Mouse (Mus musculus) heart, embryonic 10.5 days (tissue): ENCODE data around the gene Rps27rt. TPM values are rescaled to one million over a fixed set of nuclear protein-coding genes. Genes with fewer than 3 reads are reported as not detected.
A peak's percentile ranks its signal among the peaks of the same experiment; 100 is the strongest.
"Not testable (repeated sequence)": the region's sequence is repeated elsewhere in the genome, so short reads cannot be mapped to it uniquely, and the experiment has no call there.

Experiments
- DNase-seq: peaks from one replicate; pipeline ENCODE4 v3.0.0-alpha.2; 2017; ENCODE audit warnings: low spot score
- H3K27ac ChIP-seq: fragments of 300-500 bp; sonication (generic); 2 replicates; pipeline ENCODE4 v1.5.1; 2016; ENCODE audit warnings: mild to moderate bottlenecking
- H3K27me3 ChIP-seq: fragments of 300-500 bp; sonication (generic); 2 replicates; pipeline ENCODE4 v1.6.1; 2016; ENCODE audit warnings: mild to moderate bottlenecking; ENCODE audit not compliant: poor library complexity, insufficient read depth, severe bottlenecking
- H3K36me3 ChIP-seq: fragments of 300-500 bp; sonication (generic); 2 replicates; pipeline ENCODE4 v1.6.1; 2016; ENCODE audit warnings: mild to moderate bottlenecking, moderate library complexity
- H3K4me1 ChIP-seq: fragments of 300-500 bp; sonication (generic); 2 replicates; pipeline ENCODE4 v1.6.1; 2016; ENCODE audit warnings: mild to moderate bottlenecking
- H3K4me3 ChIP-seq: fragments of 300-500 bp; sonication (generic); 2 replicates; pipeline ENCODE4 v1.5.1; 2016; ENCODE audit warnings: mild to moderate bottlenecking, moderate library complexity
- H3K9me3 ChIP-seq: fragments of 300-500 bp; sonication (generic); 2 replicates; pipeline ENCODE4 v1.6.1; 2016; ENCODE audit warnings: mild to moderate bottlenecking, moderate library complexity
- WGBS: fragments of 180-500 bp; shearing (Covaris S2); methylation state at CpG from one replicate; pipeline ENCODE4 v1.1.7; 2016; 5-methylcytosine and 5-hydroxymethylcytosine counted together
- polyA plus RNA-seq: library from polyadenylated mRNA; unstranded; fragments of >200 nt; fragmentation: Nextera tagmentation; extraction: Ambion mirVana; gene quantifications from 2 replicates; pipeline ENCODE4 v1.2.1, GENCODE M21; 2016

Rps27rt gene
- 177 and 217 TPM in 2 replicates for polyA plus RNA-seq

DNA sequence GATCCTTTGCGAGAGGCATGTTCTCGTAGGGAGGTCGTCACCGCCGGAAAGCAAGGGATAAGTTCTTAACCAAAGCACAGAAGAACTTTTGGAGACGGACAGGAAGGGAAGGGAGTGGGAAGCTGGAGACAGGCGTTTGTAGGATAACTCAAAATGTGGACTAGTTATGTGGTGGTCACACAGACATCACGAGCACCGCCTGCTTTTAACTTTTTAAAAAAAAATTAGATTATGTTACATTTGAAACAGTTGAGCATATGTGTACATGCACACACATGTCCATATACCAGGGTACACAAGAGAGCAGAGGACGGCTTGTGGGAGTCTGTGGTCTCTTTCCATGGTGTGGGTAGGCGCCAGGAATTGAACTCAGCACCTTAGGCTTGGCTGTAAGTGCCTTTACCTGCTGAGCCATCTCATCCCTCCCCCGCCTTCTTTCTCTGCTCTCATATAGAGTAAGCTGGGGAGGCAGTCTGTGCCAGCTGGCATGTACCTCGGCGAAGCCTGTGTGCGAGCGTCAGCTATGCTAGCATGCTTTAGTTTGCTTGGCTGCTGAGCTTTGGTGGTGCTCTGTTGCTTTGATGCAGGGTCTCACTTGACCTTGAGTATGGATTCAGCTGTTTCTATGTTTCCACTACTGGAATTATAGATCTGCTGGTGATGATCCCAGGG is at the start of gene Rps27rt:
Rps27rt (minus strand) TSS at position 51 of the 672 bp plus-strand sequence.
- H3K4me3 ChIP-seq = no peak within 1 kb of the TSS
- H3K27ac ChIP-seq = no peak within 1 kb of the TSS
- H3K4me1 ChIP-seq = peaks cover 26% of the 10 kb centered on the region
- 88% methylated on average over 16 of the region's 16 CpGs for WGBS
- H3K36me3 ChIP-seq = no peaks in the 10 kb centered on the region
- peaks cover 18% of the 10 kb centered on the region for H3K27me3 ChIP-seq
- DNase-seq = no peak
- no peaks in the 10 kb centered on the region for H3K9me3 ChIP-seq

DNA sequence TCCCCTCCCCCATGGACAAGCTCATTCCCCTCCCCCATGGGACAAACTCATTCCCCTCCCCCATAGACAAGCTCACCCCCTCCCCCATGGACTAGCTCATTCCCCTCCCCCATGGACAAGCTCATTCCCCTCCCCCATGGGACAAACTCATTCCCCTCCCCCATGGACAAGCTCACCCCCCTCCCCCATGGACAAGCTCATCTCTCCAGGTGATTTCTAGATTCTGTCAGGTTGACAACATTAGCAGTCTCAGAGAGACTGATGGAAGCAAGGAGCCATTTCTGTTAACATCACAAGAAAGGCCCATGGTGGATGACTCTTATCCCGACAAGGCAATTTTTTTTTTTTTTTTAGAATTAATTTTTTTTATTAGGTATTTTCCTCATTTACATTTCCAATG is 48.5 kb upstream of the Rps27rt start:
- H3K4me1 ChIP-seq, H3K9me3 ChIP-seq, H3K27me3 ChIP-seq, H3K36me3 ChIP-seq, H3K27ac ChIP-seq, H3K4me3 ChIP-seq, DNase-seq: not testable (repeated sequence)
- WGBS = 76% methylated on average over 1 of the region's 1 CpGs

DNA sequence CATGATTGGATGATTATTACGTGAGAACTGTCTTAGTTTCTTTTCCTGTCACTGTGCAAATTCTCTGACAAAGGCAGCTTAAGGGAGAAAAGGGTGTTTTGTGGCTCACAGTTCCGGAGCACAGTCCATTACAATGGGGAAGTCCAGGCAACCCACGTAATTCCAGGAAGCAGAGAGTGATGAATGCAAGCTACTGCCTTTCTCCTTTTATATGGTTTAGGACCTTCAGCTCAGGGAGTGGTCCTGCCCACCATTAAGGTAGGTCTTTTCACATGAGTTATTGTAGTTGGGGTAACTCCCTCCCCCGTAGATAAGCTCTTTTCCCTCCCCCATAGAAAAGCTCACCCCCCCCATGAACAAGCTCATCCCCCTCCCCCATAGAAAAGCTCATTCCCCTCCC is 48.0 kb upstream of the Rps27rt start:
- DNase-seq = no peak
- Histone ChIP-seq H3K9me3 (no peaks in the 10 kb centered on the region), H3K27me3 (no peaks in the 10 kb centered on the region), H3K4me3 (no peak overlapping the region), H3K27ac (no peak overlapping the region), H3K36me3 (no peaks in the 10 kb centered on the region), H3K4me1 (peaks cover 9% of the 10 kb centered on the region)
- WGBS = 79% methylated on average over 4 of the region's 4 CpGs

DNA sequence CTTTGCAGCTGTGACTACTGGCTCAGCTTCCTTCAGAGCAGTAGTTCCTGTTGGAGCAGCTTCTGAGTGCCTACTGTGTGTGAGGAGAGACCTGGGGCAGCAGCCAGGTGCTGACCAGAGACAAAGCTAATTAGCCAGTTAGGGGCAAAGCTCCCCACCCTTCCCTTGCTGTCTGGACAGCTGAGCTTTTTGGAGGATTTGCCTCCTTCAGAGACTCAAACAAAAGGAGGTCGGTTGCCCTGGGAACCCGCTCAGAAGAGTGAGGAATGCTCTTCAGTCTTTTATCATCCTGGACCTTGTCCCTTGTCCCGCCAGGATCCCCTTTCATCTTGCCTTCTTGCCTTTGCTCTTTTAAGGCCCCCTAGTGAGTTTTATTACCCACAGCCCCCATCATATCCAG is 46.8 kb upstream of the Rps27rt start:
- no peak for DNase-seq
- Histone ChIP-seq H3K4me1 (peaks cover 16% of the 10 kb centered on the region), H3K36me3 (no peaks in the 10 kb centered on the region), H3K27ac (no peak overlapping the region), H3K27me3 (no peaks in the 10 kb centered on the region), H3K9me3 (no peaks in the 10 kb centered on the region), H3K4me3 (no peak overlapping the region)
- 12% methylated on average over 3 of the region's 3 CpGs for WGBS

DNA sequence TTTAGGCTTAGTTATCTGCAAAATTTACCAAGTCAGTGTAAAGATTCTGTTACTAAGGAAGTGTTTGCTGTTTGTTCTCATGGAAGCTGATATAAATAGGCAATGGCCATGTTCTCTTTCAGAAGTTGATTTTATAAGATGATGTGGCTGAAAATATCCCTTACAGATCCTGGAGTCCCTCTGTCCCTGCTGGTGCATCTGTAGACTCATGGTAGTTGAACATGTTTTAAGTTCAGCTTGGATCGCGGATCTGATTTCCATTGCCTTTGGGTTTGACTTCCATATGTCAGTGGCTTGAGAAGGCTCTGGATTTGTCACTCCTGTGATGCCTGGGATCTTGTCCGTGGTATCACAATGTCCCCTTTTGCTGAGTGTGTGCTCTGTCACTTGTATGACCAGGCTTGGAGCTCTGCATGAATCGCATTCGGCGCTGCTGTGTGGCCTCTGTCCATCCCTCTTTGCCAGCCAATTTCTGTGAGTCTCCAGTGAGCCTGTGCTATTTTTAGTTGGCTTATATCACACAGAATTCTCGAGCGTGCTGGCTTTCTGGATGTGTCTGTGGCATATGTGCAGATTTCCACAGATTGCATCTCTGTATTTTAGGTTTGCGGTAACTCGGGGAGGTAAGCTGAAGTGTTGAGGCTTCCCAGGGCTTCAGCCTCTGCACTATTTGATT is 41.3 kb upstream of the Rps27rt start:
- Histone ChIP-seq H3K9me3 (no peaks in the 10 kb centered on the region), H3K4me1 (peaks cover 30% of the 10 kb centered on the region), H3K36me3 (no peaks in the 10 kb centered on the region)

DNA sequence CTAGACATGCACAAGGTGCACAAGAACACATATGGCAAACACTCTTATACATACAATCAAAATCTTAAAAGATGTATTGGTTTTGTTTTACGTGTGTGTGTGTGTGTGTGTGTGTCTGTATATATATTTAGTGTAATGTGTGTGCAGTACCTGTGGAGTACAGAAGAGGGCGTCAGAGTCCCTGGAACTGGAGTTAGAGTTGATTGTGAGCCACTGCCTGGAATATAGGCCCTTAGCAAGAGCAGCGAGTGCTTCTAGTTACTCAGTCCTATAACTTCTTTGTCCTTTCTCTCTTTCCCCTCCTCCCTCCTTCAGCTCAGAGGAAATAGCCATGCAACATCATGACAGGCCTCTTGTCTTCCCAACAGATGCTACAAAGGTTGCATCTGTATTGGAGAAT is 40.6 kb upstream of the Rps27rt start:
- no peak overlapping the region for H3K4me3 ChIP-seq
- H3K27me3 ChIP-seq = no peaks in the 10 kb centered on the region
- WGBS = 76% methylated on average over 3 of the region's 3 CpGs
- no peak for DNase-seq
- peaks cover 30% of the 10 kb centered on the region for H3K4me1 ChIP-seq
- H3K27ac ChIP-seq = no peak overlapping the region
- H3K9me3 ChIP-seq = no peaks in the 10 kb centered on the region
- H3K36me3 ChIP-seq = no peaks in the 10 kb centered on the region

More for the DNA sequence above, 41.3 kb upstream of the Rps27rt start:
- Histone ChIP-seq H3K27ac (peak overlapping the region; percentile 56), H3K27me3 (no peaks in the 10 kb centered on the region), H3K4me3 (no peak overlapping the region)
- DNase-seq = no peak
- WGBS = 67% methylated on average over 10 of the region's 10 CpGs

DNA sequence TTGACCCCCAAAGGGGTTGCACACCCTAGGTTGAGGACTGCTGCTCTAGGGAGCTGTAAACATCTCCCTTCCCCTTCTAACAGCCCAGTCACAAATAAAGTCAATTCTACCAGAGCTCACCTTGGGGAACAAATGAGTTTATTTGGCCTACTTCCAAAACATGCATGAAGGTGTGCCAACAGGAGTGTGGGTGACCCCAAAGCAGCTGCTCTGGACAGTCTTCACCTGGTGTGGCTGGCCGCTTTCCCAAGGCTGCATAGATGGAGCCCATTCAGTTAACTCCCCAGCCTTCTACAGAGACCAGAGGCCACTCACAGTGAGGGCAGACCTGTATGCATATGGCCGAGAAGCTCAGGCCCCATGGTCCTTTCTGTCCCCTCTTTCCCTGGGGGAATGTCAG is 38.9 kb upstream of the Rps27rt start:
- no peaks in the 10 kb centered on the region for H3K36me3 ChIP-seq
- no peak overlapping the region for H3K27ac ChIP-seq
- 92% methylated on average over 2 of the region's 2 CpGs for WGBS
- H3K4me1 ChIP-seq = peaks cover 30% of the 10 kb centered on the region
- no peak for DNase-seq
- no peaks in the 10 kb centered on the region for H3K27me3 ChIP-seq
- H3K4me3 ChIP-seq = no peak overlapping the region
- no peaks in the 10 kb centered on the region for H3K9me3 ChIP-seq

DNA sequence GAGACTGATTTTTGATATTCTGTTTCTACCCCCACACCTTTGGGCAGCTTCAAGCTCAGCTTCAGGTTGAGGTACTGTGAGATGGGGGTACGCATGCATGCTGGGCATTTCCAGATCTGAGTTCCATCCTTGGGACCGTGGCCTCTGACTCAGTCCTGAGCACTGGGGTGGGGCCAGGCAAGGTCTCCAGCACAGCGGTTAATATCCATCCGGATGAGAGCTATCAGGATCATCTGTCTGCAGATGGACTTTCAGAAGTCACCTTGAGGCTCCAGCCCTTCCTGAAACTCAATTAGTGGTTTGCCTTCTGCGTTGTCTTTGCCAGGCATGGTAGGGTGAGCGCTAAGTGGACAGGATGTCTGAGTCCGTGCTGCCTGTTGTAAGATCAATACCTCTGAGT is 37.6 kb upstream of the Rps27rt start:
- WGBS = 88% methylated on average over 7 of the region's 7 CpGs
- no peaks in the 10 kb centered on the region for H3K36me3 ChIP-seq
- no peak overlapping the region for H3K27ac ChIP-seq
- DNase-seq = no peak
- H3K9me3 ChIP-seq = no peaks in the 10 kb centered on the region; the same call in 1 of the 2 replicates
- H3K27me3 ChIP-seq = no peaks in the 10 kb centered on the region
- H3K4me3 ChIP-seq = no peak overlapping the region
- peaks cover 30% of the 10 kb centered on the region for H3K4me1 ChIP-seq

DNA sequence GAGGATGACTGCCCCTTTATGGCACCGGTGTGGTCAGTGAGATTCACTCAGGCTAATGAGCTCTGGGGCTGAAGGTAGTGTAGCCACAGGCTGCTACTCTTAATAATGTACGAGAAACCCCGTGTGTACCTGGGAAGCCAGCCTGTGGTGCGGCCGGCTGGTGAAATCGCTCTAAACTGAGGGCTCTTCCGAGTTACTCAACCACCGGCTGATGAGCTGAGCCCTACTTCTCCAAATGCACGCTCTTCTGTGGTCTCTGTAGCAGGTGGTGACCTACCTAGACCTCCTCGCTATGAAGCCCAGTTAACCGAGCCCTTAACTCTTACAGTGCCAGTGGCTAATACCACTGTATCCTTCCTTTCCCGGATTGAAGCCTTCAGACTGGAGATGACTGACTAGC is 29.8 kb upstream of the Rps27rt start:
- 54% methylated on average over 12 of the region's 12 CpGs for WGBS
- Histone ChIP-seq H3K27me3 (no peaks in the 10 kb centered on the region), H3K4me1 (peaks cover 21% of the 10 kb centered on the region), H3K36me3 (no peaks in the 10 kb centered on the region), H3K27ac (no peak overlapping the region), H3K4me3 (no peak overlapping the region), H3K9me3 (peaks cover 11% of the 10 kb centered on the region)
- DNase-seq = no peak

DNA sequence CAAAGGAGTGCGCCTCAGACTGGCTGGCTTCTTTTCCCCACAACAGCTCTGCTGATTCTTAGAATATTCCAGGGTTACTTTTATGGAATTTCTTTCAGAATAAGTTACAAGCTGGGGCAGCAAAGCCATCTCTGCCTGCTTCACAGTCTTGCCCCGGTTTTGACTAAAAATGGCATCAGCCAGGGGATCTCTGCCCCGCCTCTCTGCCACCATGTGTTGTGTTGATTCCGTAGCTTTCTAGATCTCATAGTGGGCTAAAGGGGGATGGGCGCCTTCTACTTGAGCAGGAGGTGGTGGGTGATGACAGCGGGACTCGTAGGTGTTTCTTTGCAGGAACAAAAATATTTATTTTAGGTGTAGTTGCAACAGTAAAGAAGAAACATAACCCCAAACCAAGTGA is 25.7 kb upstream of the Rps27rt start:
- no peaks in the 10 kb centered on the region for H3K36me3 ChIP-seq
- WGBS = 75% methylated on average over 7 of the region's 7 CpGs
- H3K4me1 ChIP-seq = peaks cover 8% of the 10 kb centered on the region; the same call in 1 of the 2 replicates
- H3K9me3 ChIP-seq = peaks cover 11% of the 10 kb centered on the region
- no peak overlapping the region for H3K4me3 ChIP-seq
- DNase-seq = no peak
- no peak overlapping the region for H3K27ac ChIP-seq
- no peaks in the 10 kb centered on the region for H3K27me3 ChIP-seq

DNA sequence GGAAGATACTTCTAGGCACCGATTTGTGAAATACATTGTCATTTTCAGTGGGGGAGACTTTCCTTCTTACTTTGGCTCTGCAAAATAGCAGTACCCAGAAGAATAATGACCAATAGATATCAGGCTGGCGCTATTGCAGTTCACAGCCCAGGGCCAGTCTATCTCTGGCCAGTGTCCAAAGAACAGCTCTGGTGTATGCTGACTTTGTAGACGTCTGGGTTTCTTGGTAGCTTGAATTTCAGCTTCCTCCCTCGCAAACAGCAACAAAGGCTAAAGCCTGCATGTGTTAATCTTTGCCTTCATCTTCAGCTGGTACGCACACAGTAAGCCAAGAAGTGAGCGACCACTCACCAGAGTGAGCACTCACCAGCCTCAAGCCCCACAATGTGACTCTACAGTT is 25.2 kb upstream of the Rps27rt start:
- WGBS = 70% methylated on average over 6 of the region's 6 CpGs
- Histone ChIP-seq H3K36me3 (no peaks in the 10 kb centered on the region), H3K27ac (no peak overlapping the region), H3K9me3 (peaks cover 11% of the 10 kb centered on the region), H3K4me3 (no peak overlapping the region), H3K4me1 (peaks cover 6% of the 10 kb centered on the region; the same call in 1 of the 2 replicates), H3K27me3 (no peaks in the 10 kb centered on the region)
- DNase-seq = no peak

DNA sequence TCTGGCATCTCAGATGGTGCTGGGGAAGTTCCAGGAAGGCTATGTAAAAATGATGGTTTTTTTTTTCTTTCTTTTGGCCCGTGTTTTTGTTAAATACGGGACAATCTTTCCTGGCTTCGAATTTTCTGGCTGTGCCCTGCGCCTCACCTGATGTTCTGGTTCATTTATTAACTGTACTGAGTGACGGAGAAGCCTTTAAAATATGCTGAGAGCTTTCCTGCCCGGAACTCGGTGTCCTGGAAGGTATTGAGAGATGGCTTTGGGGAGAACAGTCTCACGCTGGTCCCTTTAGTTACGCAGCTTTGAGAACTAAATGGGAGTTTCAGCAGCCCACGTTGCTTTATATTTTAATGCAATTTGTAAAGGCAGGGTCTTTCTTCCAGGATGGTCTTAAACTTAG is 22.9 kb upstream of the Rps27rt start:
- H3K27ac ChIP-seq = no peak overlapping the region
- peaks cover 11% of the 10 kb centered on the region for H3K9me3 ChIP-seq
- WGBS = 81% methylated on average over 10 of the region's 10 CpGs
- no peaks in the 10 kb centered on the region for H3K36me3 ChIP-seq
- no peak overlapping the region for H3K4me3 ChIP-seq
- no peaks in the 10 kb centered on the region for H3K27me3 ChIP-seq
- DNase-seq = no peak
- H3K4me1 ChIP-seq = peaks cover 6% of the 10 kb centered on the region; the same call in 1 of the 2 replicates

DNA sequence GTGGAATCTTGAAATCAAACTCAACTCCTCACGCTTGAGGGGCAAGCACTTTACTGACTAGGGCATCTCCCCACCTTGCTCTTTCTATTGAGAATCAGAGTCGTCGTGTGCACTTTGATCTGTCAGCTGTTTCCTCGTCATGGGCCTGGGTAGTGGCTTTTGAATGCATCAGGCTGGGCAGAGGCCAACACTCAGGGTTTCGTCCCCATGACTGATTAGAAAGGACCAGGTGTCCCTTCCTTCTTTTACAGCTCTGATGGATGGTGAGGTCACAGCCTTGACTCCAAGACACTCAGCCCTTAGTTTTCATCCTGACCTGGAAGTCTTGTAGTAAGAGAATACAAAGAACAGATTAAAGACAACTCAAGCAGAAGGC is 17.2 kb upstream of the Rps27rt start:
- H3K27ac ChIP-seq = no peak overlapping the region
- 0 out of 2 replicates have a peak, but pooled peaks cover 5% of the 10 kb centered on the region for H3K4me1 ChIP-seq
- no peaks in the 10 kb centered on the region for H3K27me3 ChIP-seq
- H3K36me3 ChIP-seq = no peaks in the 10 kb centered on the region
- H3K4me3 ChIP-seq = no peak overlapping the region
- H3K9me3 ChIP-seq = no peaks in the 10 kb centered on the region
- no peak for DNase-seq
- 74% methylated on average over 5 of the region's 5 CpGs for WGBS
